Mouse (Mus musculus) midbrain, embryonic 13.5 days (tissue): ENCODE measurements around the gene Cnot2. TPM values are rescaled to one million over a fixed set of nuclear protein-coding genes. Genes with fewer than 3 reads are reported as not detected.

Experiments used
- ATAC-seq: fragments of 200-750 bp; cut with Nextera tagmentation; 2 replicates; pipeline ENCODE4 v1.8.0; 2017; ENCODE audit warnings: mild to moderate bottlenecking, moderate TSS enrichment, moderate library complexity
- H3K27ac ChIP-seq: fragments of 300-500 bp; sonication (generic); 2 replicates; pipeline ENCODE4 v1.5.1; 2015; ENCODE audit warnings: inconsistent platforms, mild to moderate bottlenecking, moderate library complexity
- H3K27me3 ChIP-seq: fragments of 300-500 bp; sonication (generic); 2 replicates; pipeline ENCODE4 v1.6.1; 2015; ENCODE audit warnings: mild to moderate bottlenecking, inconsistent platforms
- H3K36me3 ChIP-seq: fragments of 300-500 bp; sonication (generic); 2 replicates; pipeline ENCODE4 v1.6.1; 2015; ENCODE audit warnings: mild to moderate bottlenecking, inconsistent platforms
- H3K4me1 ChIP-seq: fragments of 300-500 bp; sonication (generic); replicated peaks from 2 replicates; pipeline ENCODE4 v1.6.1; 2015; ENCODE audit warnings: inconsistent platforms
- H3K4me2 ChIP-seq: fragments of 300-500 bp; sonication (generic); replicated peaks from 2 replicates; pipeline ENCODE4 v1.6.1; 2015; ENCODE audit warnings: moderate library complexity, mild to moderate bottlenecking, inconsistent platforms
- H3K4me3 ChIP-seq: fragments of 300-500 bp; sonication (generic); replicated peaks from 2 replicates; pipeline ENCODE4 v1.5.1; 2015; ENCODE audit warnings: mild to moderate bottlenecking, inconsistent platforms
- H3K9ac ChIP-seq: fragments of 300-500 bp; sonication (generic); replicated peaks from 2 replicates; pipeline ENCODE4 v1.6.1; 2015; ENCODE audit warnings: mild to moderate bottlenecking, inconsistent platforms
- H3K9me3 ChIP-seq: fragments of 300-500 bp; sonication (generic); 2 replicates; pipeline ENCODE4 v1.6.1; 2016; ENCODE audit warnings: mild to moderate bottlenecking, inconsistent platforms
- WGBS: fragments of 180-500 bp; shearing (Covaris S2); methylation state at CpG from one replicate; pipeline ENCODE4 v1.1.7; 2015; 5-methylcytosine and 5-hydroxymethylcytosine counted together
- polyA plus RNA-seq: library from polyadenylated mRNA; unstranded; fragments of >200 nt; fragmentation: Nextera tagmentation; extraction: Ambion mirVana; gene quantifications from 2 replicates; pipeline ENCODE4 v1.2.1, GENCODE M21; 2015

The Cnot2 gene
- polyA plus RNA-seq, 1 experiment from 2014 or later = 111 TPM

GRCm38 (mm10) chr10:116472579-116472978 is 108.7 kb downstream of the Cnot2 start:
- H3K27ac ChIP-seq = no peak overlapping the region
- peak overlapping the region; percentile 90 for H3K4me2 ChIP-seq
- ATAC-seq = no peak; the same call in 1 of the 2 replicates
- H3K4me3 ChIP-seq = peak overlapping the region; percentile 56
- peaks cover 30% of the 10 kb centered on the region for H3K4me1 ChIP-seq
- H3K9ac ChIP-seq = peak overlapping the region; percentile 82
- H3K27me3 ChIP-seq = 0 out of 2 replicates have a peak, but pooled peaks cover 4% of the 10 kb centered on the region
- H3K9me3 ChIP-seq = no peaks in the 10 kb centered on the region
- H3K36me3 ChIP-seq = no peaks in the 10 kb centered on the region
- 14% methylated on average over 5 of the region's 5 CpGs for WGBS

GRCm38 (mm10) chr10:116470306-116470925 is 110.9 kb downstream of the Cnot2 start:
- Histone ChIP-seq H3K36me3 (no peaks in the 10 kb centered on the region), H3K27ac (no peak overlapping the region), H3K4me1 (peaks cover 30% of the 10 kb centered on the region), H3K4me3 (no peak overlapping the region), H3K4me2 (no peak overlapping the region), H3K27me3 (no peaks in the 10 kb centered on the region), H3K9me3 (no peaks in the 10 kb centered on the region), H3K9ac (no peak overlapping the region)
- ATAC-seq = no peak
- 84% methylated on average over 11 of the region's 11 CpGs for WGBS

DNA sequence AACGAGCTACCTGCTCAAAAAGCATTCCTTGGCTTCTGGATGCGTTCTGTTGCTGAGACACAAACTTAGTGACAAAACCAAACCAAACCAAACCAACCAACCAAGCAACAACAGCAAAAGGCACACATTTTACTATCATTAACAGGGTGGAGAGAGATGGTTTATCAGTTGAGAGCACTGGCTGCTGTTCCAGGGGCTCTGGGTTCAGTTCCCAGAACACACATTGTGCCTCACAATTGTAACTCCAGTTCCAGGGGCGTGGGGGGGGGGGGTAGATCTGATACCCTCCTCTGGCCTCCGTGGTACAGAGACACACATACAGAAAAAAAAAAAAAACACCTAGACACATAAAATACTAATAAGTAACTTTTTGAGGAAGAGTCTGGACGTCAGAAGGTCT is 113.2 kb downstream of the Cnot2 start:
- ATAC-seq = no peak
- H3K4me3 ChIP-seq = no peak overlapping the region
- H3K9me3 ChIP-seq = peaks cover 4% of the 10 kb centered on the region
- H3K36me3 ChIP-seq = no peaks in the 10 kb centered on the region
- no peak overlapping the region for H3K9ac ChIP-seq
- no peak overlapping the region for H3K27ac ChIP-seq
- H3K27me3 ChIP-seq = no peaks in the 10 kb centered on the region
- no peak overlapping the region for H3K4me2 ChIP-seq
- WGBS = 91% methylated on average over 5 of the region's 5 CpGs
- peaks cover 19% of the 10 kb centered on the region for H3K4me1 ChIP-seq

DNA sequence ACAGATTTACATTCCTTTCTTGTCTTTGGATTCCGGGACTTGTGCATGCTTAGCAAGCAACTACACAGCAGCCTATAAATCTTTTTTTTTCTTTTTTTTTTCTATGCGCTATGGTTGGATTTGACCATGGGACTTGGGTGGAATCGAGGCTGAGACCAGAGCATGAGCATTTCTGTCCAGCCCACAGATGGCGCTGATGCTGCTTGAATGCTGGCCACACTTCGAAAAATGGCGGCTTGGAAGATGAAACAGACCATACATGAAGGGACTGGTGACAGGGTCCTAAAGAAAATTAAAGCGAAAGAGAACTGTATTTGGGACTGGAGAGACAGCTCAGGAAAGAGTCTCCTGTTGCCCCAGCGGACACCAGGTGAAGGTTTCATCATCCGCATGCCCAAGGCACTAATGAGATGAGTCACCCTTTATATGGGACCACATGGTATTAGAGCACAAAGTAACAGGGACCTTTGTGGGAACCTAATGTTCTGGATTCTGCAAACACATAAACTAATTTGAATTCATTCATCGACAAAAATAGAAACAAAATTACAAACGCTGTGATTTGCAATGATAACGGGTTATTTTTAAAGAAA is 117.5 kb downstream of the Cnot2 start:
- no peak overlapping the region for H3K9ac ChIP-seq
- H3K27me3 ChIP-seq = no peaks in the 10 kb centered on the region
- no peak overlapping the region for H3K4me2 ChIP-seq
- WGBS = 93% methylated on average over 12 of the region's 12 CpGs
- H3K27ac ChIP-seq = no peak overlapping the region
- H3K9me3 ChIP-seq = peaks cover 8% of the 10 kb centered on the region
- ATAC-seq = no peak
- H3K4me1 ChIP-seq = no peaks in the 10 kb centered on the region
- no peak overlapping the region for H3K4me3 ChIP-seq
- H3K36me3 ChIP-seq = no peaks in the 10 kb centered on the region

GRCm38 (mm10) chr10:116461443-116461842 is 119.9 kb downstream of the Cnot2 start:
- Histone ChIP-seq H3K4me3 (no peak overlapping the region), H3K9me3 (peaks cover 8% of the 10 kb centered on the region), H3K9ac (no peak overlapping the region), H3K36me3 (peaks cover 2% of the 10 kb centered on the region; the same call in 1 of the 2 replicates), H3K4me1 (no peaks in the 10 kb centered on the region), H3K27me3 (no peaks in the 10 kb centered on the region), H3K27ac (no peak overlapping the region), H3K4me2 (no peak overlapping the region)
- WGBS = 91% methylated on average over 9 of the region's 9 CpGs
- ATAC-seq = no peak

DNA sequence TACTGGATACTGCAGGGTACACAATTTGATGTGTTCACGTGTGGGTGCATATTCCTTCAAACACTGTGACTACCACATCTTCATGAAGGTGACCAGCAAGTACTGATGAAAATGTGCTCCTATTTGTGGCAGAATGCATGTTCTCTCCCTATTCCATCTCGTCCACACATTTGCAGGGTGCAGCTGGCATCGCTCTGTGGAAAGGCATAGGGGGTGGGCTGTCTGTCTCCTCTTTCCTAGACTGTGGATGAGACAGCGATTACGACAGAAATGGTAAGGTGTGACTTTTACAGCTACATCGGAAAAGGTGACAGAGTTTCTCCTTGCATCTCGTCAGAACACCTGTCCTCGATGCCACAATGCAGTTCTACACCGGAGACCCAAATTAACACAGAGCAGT is 122.5 kb downstream of the Cnot2 start:
- Histone ChIP-seq H3K27me3 (no peaks in the 10 kb centered on the region), H3K4me1 (no peaks in the 10 kb centered on the region), H3K27ac (no peak overlapping the region), H3K9me3 (peaks cover 7% of the 10 kb centered on the region), H3K9ac (no peak overlapping the region), H3K36me3 (peaks cover 10% of the 10 kb centered on the region; the same call in 1 of the 2 replicates), H3K4me2 (no peak overlapping the region), H3K4me3 (no peak overlapping the region)
- WGBS = 96% methylated on average over 9 of the region's 9 CpGs
- ATAC-seq = no peak

DNA sequence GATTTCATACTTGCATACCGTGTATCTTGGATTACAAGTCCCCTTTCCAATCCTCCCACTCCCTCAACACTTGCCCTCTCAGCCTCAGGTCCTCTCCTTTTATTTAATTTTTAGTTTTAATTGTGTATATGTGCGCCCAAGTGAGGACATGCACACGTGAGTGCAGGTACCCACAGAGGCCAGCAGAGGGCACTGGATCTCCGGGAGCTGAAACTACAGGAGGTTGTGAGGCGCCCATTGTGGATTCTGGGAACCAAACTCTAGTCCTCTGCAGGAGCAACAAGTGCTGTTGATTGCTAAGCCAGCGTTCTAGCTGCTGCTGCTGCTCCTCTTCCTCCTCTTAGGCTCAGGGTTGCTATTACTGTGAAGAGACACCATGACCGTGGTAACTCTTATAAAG is 128.5 kb downstream of the Cnot2 start:
- Histone ChIP-seq H3K4me1 (no peaks in the 10 kb centered on the region), H3K36me3 (peaks cover 14% of the 10 kb centered on the region; the same call in 1 of the 2 replicates), H3K27me3 (no peaks in the 10 kb centered on the region), H3K4me3 (no peak overlapping the region), H3K9me3 (peaks cover 4% of the 10 kb centered on the region; the same call in 1 of the 2 replicates), H3K27ac (no peak overlapping the region), H3K9ac (no peak overlapping the region), H3K4me2 (no peak overlapping the region)
- WGBS = 96% methylated on average over 7 of the region's 7 CpGs
- ATAC-seq = no peak

DNA sequence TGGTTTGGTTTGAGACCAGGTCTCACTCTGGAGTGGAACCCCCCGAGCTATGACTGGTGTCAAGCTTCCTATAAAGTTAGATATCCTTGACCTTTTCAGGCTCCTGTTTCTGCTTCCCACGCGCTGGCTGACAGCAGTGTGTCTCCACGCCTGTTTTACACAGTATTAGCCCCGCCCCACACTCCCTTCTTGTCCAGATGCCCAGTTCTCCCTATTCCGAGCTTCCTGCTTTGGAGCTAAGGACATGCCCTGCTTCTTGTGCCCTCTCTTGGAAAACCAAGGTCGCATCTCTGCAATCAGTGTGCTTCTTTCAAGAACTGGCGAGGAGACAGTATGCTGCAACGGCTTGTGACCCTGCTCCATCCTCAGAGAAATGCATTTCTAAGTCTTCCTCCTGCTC is 130.7 kb downstream of the Cnot2 start:
- Histone ChIP-seq H3K4me1 (no peaks in the 10 kb centered on the region), H3K36me3 (peaks cover 7% of the 10 kb centered on the region; the same call in 1 of the 2 replicates), H3K4me3 (no peak overlapping the region), H3K9ac (no peak overlapping the region), H3K4me2 (no peak overlapping the region), H3K27me3 (no peaks in the 10 kb centered on the region), H3K9me3 (peaks cover 4% of the 10 kb centered on the region; the same call in 1 of the 2 replicates), H3K27ac (no peak overlapping the region)
- no peak for ATAC-seq
- 80% methylated on average over 9 of the region's 9 CpGs for WGBS

DNA sequence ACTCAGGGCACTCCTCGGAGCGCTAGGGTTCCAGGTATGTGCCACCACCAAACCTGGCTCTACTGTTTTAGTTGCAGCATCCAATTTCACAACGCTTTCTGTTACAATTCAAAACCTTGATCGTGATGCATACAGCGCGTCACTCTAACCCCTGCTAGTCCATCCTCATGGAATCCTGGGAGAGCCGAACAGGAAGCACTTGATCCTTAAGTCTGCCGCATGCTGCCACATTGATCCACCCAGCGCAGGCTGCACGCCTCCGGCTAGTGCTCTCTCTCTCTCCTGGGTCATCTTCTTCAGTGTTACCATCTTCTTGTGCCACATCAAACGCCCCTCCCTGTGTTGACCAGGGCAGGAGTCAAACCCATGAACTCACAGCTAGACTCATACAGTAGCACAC is 133.1 kb downstream of the Cnot2 start:
- no peak for ATAC-seq
- 97% methylated on average over 12 of the region's 12 CpGs for WGBS
- Histone ChIP-seq H3K4me2 (no peak overlapping the region), H3K4me1 (no peaks in the 10 kb centered on the region), H3K9me3 (peaks cover 4% of the 10 kb centered on the region; the same call in 1 of the 2 replicates), H3K27me3 (no peaks in the 10 kb centered on the region), H3K27ac (no peak overlapping the region), H3K4me3 (no peak overlapping the region), H3K36me3 (peaks cover 14% of the 10 kb centered on the region), H3K9ac (no peak overlapping the region)

- Histone ChIP-seq H3K36me3 (peaks cover 10% of the 10 kb centered on the region; the same call in 1 of the 2 replicates), H3K27me3 (no peaks in the 10 kb centered on the region), H3K4me3 (no peak overlapping the region), H3K4me1 (no peaks in the 10 kb centered on the region), H3K9me3 (no peaks in the 10 kb centered on the region), H3K27ac (no peak overlapping the region), H3K9ac (no peak overlapping the region), H3K4me2 (no peak overlapping the region)
- no peak for ATAC-seq
- 89% methylated on average over 9 of the region's 9 CpGs for WGBS
Observed at GRCm38 (mm10) chr10:116447176-116447575, 134.1 kb downstream of the Cnot2 start.

- Histone ChIP-seq H3K9me3 (no peaks in the 10 kb centered on the region), H3K36me3 (peaks cover 10% of the 10 kb centered on the region; the same call in 1 of the 2 replicates), H3K4me1 (no peaks in the 10 kb centered on the region), H3K9ac (no peak overlapping the region), H3K4me3 (no peak overlapping the region), H3K27ac (no peak overlapping the region), H3K4me2 (no peak overlapping the region), H3K27me3 (no peaks in the 10 kb centered on the region)
- no peak for ATAC-seq
- WGBS = 97% methylated on average over 10 of the region's 12 CpGs
Observed at GRCm38 (mm10) chr10:116446040-116446439, 135.3 kb downstream of the Cnot2 start.

DNA sequence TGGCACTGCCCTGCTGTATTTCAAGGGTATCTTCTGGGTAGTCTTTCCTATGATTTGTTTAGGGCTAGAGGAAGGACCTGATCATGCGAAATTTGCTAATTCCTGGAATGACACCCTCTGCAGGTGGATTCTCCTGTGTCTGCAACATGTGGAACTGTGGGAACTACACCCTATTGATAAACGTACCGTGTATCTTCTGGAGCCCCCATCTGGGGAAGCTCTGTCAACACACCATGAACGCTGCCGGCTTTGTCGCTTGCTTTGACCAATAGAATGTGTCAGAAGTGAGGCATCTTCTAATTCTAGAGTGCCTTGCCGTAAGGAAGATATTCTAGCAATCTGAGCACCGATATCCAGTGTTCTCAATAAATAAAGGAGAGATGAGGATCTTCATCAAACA is 136.5 kb downstream of the Cnot2 start:
- no peak overlapping the region for H3K4me2 ChIP-seq
- H3K9ac ChIP-seq = no peak overlapping the region
- H3K27me3 ChIP-seq = no peaks in the 10 kb centered on the region
- no peak overlapping the region for H3K27ac ChIP-seq
- H3K36me3 ChIP-seq = peaks cover 10% of the 10 kb centered on the region; the same call in 1 of the 2 replicates
- H3K4me1 ChIP-seq = no peaks in the 10 kb centered on the region
- no peak for ATAC-seq
- H3K4me3 ChIP-seq = no peak overlapping the region
- WGBS = 97% methylated on average over 8 of the region's 8 CpGs
- H3K9me3 ChIP-seq = no peaks in the 10 kb centered on the region
